In the genomic region with DNA sequence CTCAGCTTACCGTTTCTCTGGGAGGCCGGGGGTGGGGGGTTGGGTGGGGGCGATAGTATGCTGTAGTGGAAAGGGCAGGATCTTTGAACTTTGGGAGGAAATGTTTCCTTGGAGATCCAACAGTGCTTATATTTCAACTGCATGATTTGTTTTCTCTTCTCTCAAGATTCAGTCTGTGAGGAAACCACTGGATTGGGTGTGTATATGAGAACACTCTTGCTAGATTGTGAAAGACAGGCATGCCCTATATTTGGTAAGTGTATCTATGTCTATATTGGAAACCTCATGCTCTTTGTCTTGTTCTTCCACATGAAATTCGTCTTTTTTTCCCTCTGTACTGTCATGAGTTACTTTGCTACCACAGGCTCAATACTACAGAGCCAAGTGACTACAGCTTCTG, we compare ENCODE assay signal across 24 mouse cellular contexts. TPM values are rescaled to one million over a fixed set of nuclear protein-coding genes. Genes with fewer than 3 reads are reported as not detected.
"Had no signal": no experiment of that assay in that cellular context is flagged by ENCODE, and none has a peak within 500 bp of the region (broad histone marks: within the 10 kb centered on the region; RNA-seq: fewer than 3 reads in every experiment).

No protein-coding gene starts in this region.

- H3K9me3 ChIP-seq: liver, embryonic 15.5 days; lung, embryonic 15.5 days; midbrain, embryonic 12.5 days had no signal

- H3K4me3 ChIP-seq: layer of hippocampus, adult 2 months; liver, embryonic 15.5 days; lung, embryonic 15.5 days; midbrain, embryonic 12.5 days had no signal

- H3K36me3 ChIP-seq: liver, embryonic 15.5 days; lung, embryonic 15.5 days; midbrain, embryonic 12.5 days had no signal

- H3K27me3 ChIP-seq: liver, embryonic 15.5 days; lung, embryonic 15.5 days; midbrain, embryonic 12.5 days had no signal

- ATAC-seq: midbrain, embryonic 16.5 days had no signal

- H3K4me1 ChIP-seq: liver, embryonic 15.5 days; lung, embryonic 15.5 days; midbrain, embryonic 12.5 days had no signal

- DNase-seq: kidney, adult 2 months; kidney, postnatal 25 days; layer of hippocampus, adult 9-11 months; lung, adult 18-20 months; lung, postnatal 4 days; right cerebral cortex, postnatal 4 days; thymus, adult 2 months; thymus, postnatal 14 days; thymus, postnatal 4 days had no signal

- H3K27ac ChIP-seq: kidney, postnatal 0 days; layer of hippocampus, adult 2 months; liver, embryonic 15.5 days; lung, embryonic 15.5 days; midbrain, embryonic 12.5 days; stomach, postnatal 0 days had no signal

- H3K4me2 ChIP-seq: liver, embryonic 11.5 days; liver, embryonic 15.5 days; lung, embryonic 15.5 days; midbrain, embryonic 12.5 days had no signal

- H3K9ac ChIP-seq: liver, embryonic 15.5 days; lung, embryonic 15.5 days; midbrain, embryonic 12.5 days had no signal

RNA-seq across cellular contexts. Expression of a gene that starts 0.6 kb away (rescaled TPM):
- polyA plus RNA-seq: kidney, adult 2 months; kidney, embryonic 14.5 days; large intestine, adult 2 months; limb, embryonic 11.5 days; liver, embryonic 11.5 days; liver, embryonic 15.5 days; neural tube, embryonic 11.5 days; neural tube, embryonic 14.5 days; stomach, embryonic 14.5 days; stomach, postnatal 0 days; thymus, adult 2 months had no signal

RNA-seq across cellular contexts. Expression of a gene that starts 46.4 kb away (rescaled TPM):
- polyA plus RNA-seq: kidney, adult 2 months; kidney, embryonic 14.5 days; kidney, postnatal 0 days; large intestine, adult 2 months; limb, embryonic 11.5 days; limb, embryonic 14.5 days; liver, embryonic 11.5 days; liver, embryonic 15.5 days; lung, embryonic 15.5 days; midbrain, embryonic 12.5 days; midbrain, embryonic 16.5 days; neural tube, embryonic 11.5 days; neural tube, embryonic 14.5 days; stomach, embryonic 14.5 days; stomach, postnatal 0 days; thymus, adult 2 months had no signal
